Mouse (Mus musculus): Measurements from ENCODE around the gene Fbl. TPM values are rescaled to one million over a fixed set of nuclear protein-coding genes. Genes with fewer than 3 reads are reported as not detected.

The Fbl gene
- 12.5 TPM for polyA plus RNA-seq (2014; fragmentation: Illumina TruSeq; extraction: RNeasy Lipid Tissue Mini Kit (QIAGEN cat#74804); ENCODE audit: low read depth, low replicate concordance)

GRCm38 (mm10) chr7:28169489-28170422 is at the start of gene Fbl:
TSS of gene Fbl (plus strand) at chr7:28169710.

DNA sequence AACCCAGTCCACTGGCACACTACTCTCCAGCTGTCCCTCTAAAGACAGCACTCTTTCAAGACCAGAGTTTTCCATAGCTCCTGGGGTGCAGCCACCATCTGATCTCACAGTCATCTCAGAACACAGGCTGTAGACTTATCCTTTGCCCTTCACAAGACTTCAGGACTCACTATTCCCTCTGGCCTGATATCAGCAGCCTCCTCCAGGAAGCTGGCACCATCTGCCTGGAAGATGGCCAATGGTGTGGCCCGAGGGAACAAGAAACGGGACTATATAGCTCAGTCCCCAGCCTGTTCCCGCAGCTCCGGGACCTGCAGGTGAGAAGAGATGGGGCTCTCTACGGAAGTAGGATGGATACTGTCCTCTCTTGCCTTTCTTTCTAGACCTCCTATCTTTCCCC is 40.3 kb upstream of the Fbl start, which contains the start of gene 9530053A07Rik:
Gene 9530053A07Rik (plus strand): TSS at position 301 of the 400 bp plus-strand sequence.

GRCm38 (mm10) chr7:28179228-28179627 is 9.7 kb downstream of the Fbl start, which contains the start of gene Dyrk1b:
TSS of gene Dyrk1b (plus strand) at chr7:28179469.

Other genes starting within 250 kb of the Fbl start
- gene Zfp974, start 240.2 kb upstream of the Fbl start, polyA plus RNA-seq (2014; fragmentation: Illumina TruSeq; extraction: RNeasy Lipid Tissue Mini Kit (QIAGEN cat#74804); ENCODE audit: low read depth, low replicate concordance), result 20.5 TPM
- 27.1 TPM for gene Zfp780b, start 190.5 kb upstream of the Fbl start, polyA plus RNA-seq (2014; fragmentation: Illumina TruSeq; extraction: RNeasy Lipid Tissue Mini Kit (QIAGEN cat#74804); ENCODE audit: low read depth, low replicate concordance)
- gene Zfp850, start 155.6 kb upstream of the Fbl start, polyA plus RNA-seq (2014; fragmentation: Illumina TruSeq; extraction: RNeasy Lipid Tissue Mini Kit (QIAGEN cat#74804); ENCODE audit: low read depth, low replicate concordance), result 7.2 TPM
- gene Psmc4, start 119.6 kb upstream of the Fbl start, polyA plus RNA-seq (2014; fragmentation: Illumina TruSeq; extraction: RNeasy Lipid Tissue Mini Kit (QIAGEN cat#74804); ENCODE audit: low read depth, low replicate concordance), result 41.3 TPM
- not detected for gene Fcgbp, start 98.5 kb upstream of the Fbl start, polyA plus RNA-seq (2014; fragmentation: Illumina TruSeq; extraction: RNeasy Lipid Tissue Mini Kit (QIAGEN cat#74804); ENCODE audit: low read depth, low replicate concordance)
- gene 9530053A07Rik, start 40.2 kb upstream of the Fbl start, polyA plus RNA-seq (2014; fragmentation: Illumina TruSeq; extraction: RNeasy Lipid Tissue Mini Kit (QIAGEN cat#74804); ENCODE audit: low read depth, low replicate concordance), result not detected
- 0.64 TPM for gene Dyrk1b, start 9.8 kb downstream of the Fbl start, polyA plus RNA-seq (2014; fragmentation: Illumina TruSeq; extraction: RNeasy Lipid Tissue Mini Kit (QIAGEN cat#74804); ENCODE audit: low read depth, low replicate concordance)
- gene Eid2, start 98.2 kb downstream of the Fbl start, polyA plus RNA-seq (2014; fragmentation: Illumina TruSeq; extraction: RNeasy Lipid Tissue Mini Kit (QIAGEN cat#74804); ENCODE audit: low read depth, low replicate concordance), result 23.3 TPM
- gene Eid2b, start 108.0 kb downstream of the Fbl start, polyA plus RNA-seq (2014; fragmentation: Illumina TruSeq; extraction: RNeasy Lipid Tissue Mini Kit (QIAGEN cat#74804); ENCODE audit: low read depth, low replicate concordance), result 17.0 TPM
- gene Selenov, start 121.5 kb downstream of the Fbl start, polyA plus RNA-seq (2014; fragmentation: Illumina TruSeq; extraction: RNeasy Lipid Tissue Mini Kit (QIAGEN cat#74804); ENCODE audit: low read depth, low replicate concordance), result not detected
- gene Dll3, start 132.5 kb downstream of the Fbl start, polyA plus RNA-seq (2014; fragmentation: Illumina TruSeq; extraction: RNeasy Lipid Tissue Mini Kit (QIAGEN cat#74804); ENCODE audit: low read depth, low replicate concordance), result not detected
- gene Timm50, start 142.4 kb downstream of the Fbl start, polyA plus RNA-seq (2014; fragmentation: Illumina TruSeq; extraction: RNeasy Lipid Tissue Mini Kit (QIAGEN cat#74804); ENCODE audit: low read depth, low replicate concordance), result 11.4 TPM
- gene Supt5, start 169.0 kb downstream of the Fbl start, polyA plus RNA-seq (2014; fragmentation: Illumina TruSeq; extraction: RNeasy Lipid Tissue Mini Kit (QIAGEN cat#74804); ENCODE audit: low read depth, low replicate concordance), result 52.4 TPM
- gene Rps16, start 180.9 kb downstream of the Fbl start, polyA plus RNA-seq (2014; fragmentation: Illumina TruSeq; extraction: RNeasy Lipid Tissue Mini Kit (QIAGEN cat#74804); ENCODE audit: low read depth, low replicate concordance), result 162 TPM
- 2.1 TPM for gene Plekhg2, start 202.9 kb downstream of the Fbl start, polyA plus RNA-seq (2014; fragmentation: Illumina TruSeq; extraction: RNeasy Lipid Tissue Mini Kit (QIAGEN cat#74804); ENCODE audit: low read depth, low replicate concordance)
- gene Zfp36, start 210.5 kb downstream of the Fbl start, polyA plus RNA-seq (2014; fragmentation: Illumina TruSeq; extraction: RNeasy Lipid Tissue Mini Kit (QIAGEN cat#74804); ENCODE audit: low read depth, low replicate concordance), result 16.1 TPM
- gene Med29, start 223.0 kb downstream of the Fbl start, polyA plus RNA-seq (2014; fragmentation: Illumina TruSeq; extraction: RNeasy Lipid Tissue Mini Kit (QIAGEN cat#74804); ENCODE audit: low read depth, low replicate concordance), result 2.2 TPM
- gene Paf1, start 223.2 kb downstream of the Fbl start, polyA plus RNA-seq (2014; fragmentation: Illumina TruSeq; extraction: RNeasy Lipid Tissue Mini Kit (QIAGEN cat#74804); ENCODE audit: low read depth, low replicate concordance), result 67.0 TPM

All from adrenal gland, adult 10 weeks (tissue).